Mouse (Mus musculus): ENCODE data around the gene Sephs1.

DNA sequence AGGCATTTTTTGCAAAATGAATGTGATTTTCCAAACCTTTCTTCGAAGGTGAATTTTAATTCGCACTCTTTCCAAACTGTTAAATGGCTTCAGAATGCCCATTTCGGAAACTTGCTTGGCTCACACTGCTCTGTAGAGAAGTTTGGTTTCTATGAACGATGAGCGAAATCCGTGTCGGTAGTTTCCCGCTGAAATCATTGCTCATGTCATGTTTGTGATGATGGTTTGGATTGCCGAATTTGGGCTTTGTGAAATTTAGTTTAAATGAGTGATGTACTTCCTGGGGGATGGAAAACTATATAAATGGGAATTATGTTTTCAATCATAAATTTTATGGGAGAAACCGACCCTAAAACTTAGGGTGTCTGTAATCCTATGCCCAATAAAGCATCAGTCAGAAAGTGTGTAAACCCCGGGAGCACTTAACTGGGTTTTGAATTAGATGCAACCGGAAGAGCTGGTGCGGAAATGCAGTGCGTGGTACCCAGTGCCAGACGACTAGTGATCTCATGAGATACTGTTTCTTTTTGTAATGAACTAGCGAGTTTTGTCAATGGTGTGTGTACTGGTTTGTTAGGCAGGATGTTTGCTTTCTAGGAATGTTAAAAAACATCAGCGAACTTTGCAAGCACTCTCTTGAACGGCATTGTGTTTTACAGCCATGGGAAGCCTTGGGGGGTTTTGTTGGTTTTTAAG is 1.8 kb downstream of the Sephs1 start:
- TF ChIP-seq CTCF (IDR thresholded peaks at IDR 0.05) (no peak), EP300 (IDR thresholded peaks at IDR 0.05) (no peak)
